Mouse (Mus musculus): ENCODE results near the gene Fam78a.
"Not testable (repeated sequence)": the region's sequence is repeated elsewhere in the genome, so short reads cannot be mapped to it uniquely, and the experiment has no call there.

Gene Fam78a

GRCm38 (mm10) chr2:32043836-32044235 is 40.8 kb downstream of the Fam78a start:
- DNase-seq (ENCODE audit: low read depth, low spot score): no peak

- DNase-seq (ENCODE audit: low read depth, low spot score): no peak
Measured at GRCm38 (mm10) chr2:32041087-32041486, 43.6 kb downstream of the Fam78a start.

GRCm38 (mm10) chr2:32040646-32041045 is 44.0 kb downstream of the Fam78a start:
- DNase-seq (ENCODE audit: low read depth, low spot score): not testable (repeated sequence)

- no peak for DNase-seq (ENCODE audit: low read depth, low spot score)
Measured at GRCm38 (mm10) chr2:32038661-32039081, 46.0 kb downstream of the Fam78a start.

- DNase-seq (ENCODE audit: low read depth, low spot score): no peak
Measured at GRCm38 (mm10) chr2:32037279-32037858, 47.3 kb downstream of the Fam78a start.

- no peak for DNase-seq (ENCODE audit: low read depth, low spot score)
Measured at GRCm38 (mm10) chr2:32034206-32034605, 50.5 kb downstream of the Fam78a start.

- DNase-seq (ENCODE audit: low read depth, low spot score): no peak
Measured at GRCm38 (mm10) chr2:32033436-32033835, 51.2 kb downstream of the Fam78a start.

- no peak for DNase-seq (ENCODE audit: low read depth, low spot score)
Measured at GRCm38 (mm10) chr2:32029636-32030035, 55.0 kb downstream of the Fam78a start.

GRCm38 (mm10) chr2:32024372-32024771 is 60.3 kb downstream of the Fam78a start:
- DNase-seq (ENCODE audit: low read depth, low spot score): no peak

GRCm38 (mm10) chr2:32020229-32020628 is 64.4 kb downstream of the Fam78a start:
- no peak for DNase-seq (ENCODE audit: low read depth, low spot score)

GRCm38 (mm10) chr2:32019704-32020103 is 65.0 kb downstream of the Fam78a start:
- DNase-seq (ENCODE audit: low read depth, low spot score): no peak

GRCm38 (mm10) chr2:32008716-32009115 is 75.9 kb downstream of the Fam78a start:
- DNase-seq (ENCODE audit: low read depth, low spot score): no peak

GRCm38 (mm10) chr2:32008311-32008710 is 76.3 kb downstream of the Fam78a start:
- DNase-seq (ENCODE audit: low read depth, low spot score): no peak
